ENCODE assay signal across 24 mouse cellular contexts in genomic region chr13:6109018-6109657, GRCm38 (mm10).
DNase-seq lines count a peak whose midpoint lies in the region; ATAC-seq and TF ChIP-seq lines count a peak whose summit lies in the region.
"Had no signal": no experiment of that assay in that cellular context is flagged by ENCODE, and none has a peak within 500 bp of the region (broad histone marks: within the 10 kb centered on the region; RNA-seq: fewer than 3 reads in every experiment).

No protein-coding gene starts in this region.

- H3K27me3 ChIP-seq in C2C12 (ENCODE audit: control insufficient read depth, insufficient read depth, insufficient read length) = no peaks in the 10 kb centered on the region
- no peaks in the 10 kb centered on the region for H3K27me3 ChIP-seq in forebrain, embryonic 16.5 days (replicated peaks; ENCODE audit: control insufficient read depth, insufficient read depth, low read length)
- H3K27me3 ChIP-seq: limb, embryonic 12.5 days; midbrain, embryonic 13.5 days; neural tube, embryonic 12.5 days had no signal

- no peaks in the 10 kb centered on the region for H3K9me3 ChIP-seq in forebrain, embryonic 16.5 days (ENCODE audit: control insufficient read depth, low read length)
- H3K9me3 ChIP-seq: heart, embryonic 10.5 days; limb, embryonic 12.5 days; megakaryocyte, embryonic 14.5 days; midbrain, embryonic 13.5 days; neural tube, embryonic 12.5 days had no signal

- H3K4me1 ChIP-seq in forebrain, embryonic 16.5 days (replicated peaks; ENCODE audit: control insufficient read depth, insufficient read depth, low read length) = no peaks in the 10 kb centered on the region
- H3K4me1 ChIP-seq: heart, embryonic 10.5 days; limb, embryonic 12.5 days; midbrain, embryonic 13.5 days; neural tube, embryonic 12.5 days had no signal

- peak overlapping the region; percentile 30 for H3ac ChIP-seq in C2C12 (ENCODE audit: control insufficient read depth, insufficient read length, low read depth)

- ATAC-seq in granulocyte monocyte progenitor cell, adult 5-6 weeks (replicated peaks; ENCODE audit: poor library complexity, severe bottlenecking) = peak; percentile 81
- no peak for ATAC-seq in forebrain, embryonic 16.5 days
- ATAC-seq: inflammation-experienced regulatory T-cells, adult 6 months; liver, postnatal 0 days; midbrain, embryonic 13.5 days had no signal

- peak; percentile 69 for DNase-seq in 3T3-L1 (ENCODE audit: low read depth, low spot score)
- peak; percentile 47 for DNase-seq in large intestine, adult 2 months (ENCODE audit: low read depth, low spot score)
- no peak for DNase-seq in cerebellum, adult 11-12 months
- DNase-seq in kidney, postnatal 36 days = no peak
- DNase-seq: adrenal gland, postnatal 25 days; cerebellum, adult 9-11 months; heart, postnatal 36 days; kidney, postnatal 4 days; liver, postnatal 0 days; lung, postnatal 10 days; thymus, adult 2 months; thymus, postnatal 4 days had no signal

- no peaks in the 10 kb centered on the region for H3K36me3 ChIP-seq in C2C12 (ENCODE audit: control insufficient read depth, insufficient read depth)
- no peaks in the 10 kb centered on the region for H3K36me3 ChIP-seq in forebrain, embryonic 16.5 days (ENCODE audit: control insufficient read depth, insufficient read depth)
- H3K36me3 ChIP-seq: heart, embryonic 10.5 days; limb, embryonic 12.5 days; midbrain, embryonic 13.5 days; neural tube, embryonic 12.5 days had no signal

- no peak overlapping the region for H3K9ac ChIP-seq in forebrain, embryonic 16.5 days (replicated peaks; ENCODE audit: low read depth, low read length)
- H3K9ac ChIP-seq: hindbrain, embryonic 14.5 days; limb, embryonic 12.5 days; liver, postnatal 0 days; midbrain, embryonic 13.5 days; neural tube, embryonic 12.5 days had no signal

- TF ChIP-seq CTCF in C2C12 (IDR thresholded peaks at IDR 0.05; ENCODE audit: control insufficient read depth, insufficient read depth, insufficient read length) = no peak

- H3K4me2 ChIP-seq in forebrain, embryonic 16.5 days (ENCODE audit: low read length) = no peak overlapping the region
- H3K4me2 ChIP-seq: hindbrain, embryonic 14.5 days; limb, embryonic 12.5 days; liver, embryonic 11.5 days; midbrain, embryonic 13.5 days; neural tube, embryonic 12.5 days had no signal

- 30% methylated on average over 7 of the region's 7 CpGs for WGBS in large intestine, adult 2 months
- 91% methylated on average over 7 of the region's 7 CpGs for WGBS in forebrain, embryonic 16.5 days

- no peak overlapping the region for H3K4me3 ChIP-seq in C2C12 (ENCODE audit: insufficient read depth, poor library complexity, severe bottlenecking)
- H3K4me3 ChIP-seq in forebrain, embryonic 16.5 days (replicated peaks; ENCODE audit: low read length) = no peak overlapping the region
- H3K4me3 ChIP-seq: heart, embryonic 10.5 days; limb, embryonic 12.5 days; megakaryocyte, embryonic 14.5 days; midbrain, embryonic 13.5 days; neural tube, embryonic 12.5 days had no signal

- no peaks in the 10 kb centered on the region for H3K79me2 ChIP-seq in C2C12 (ENCODE audit: control insufficient read depth, insufficient read depth)

- H3K27ac ChIP-seq in forebrain, embryonic 16.5 days (ENCODE audit: low read length) = no peak overlapping the region
- H3K27ac ChIP-seq: heart, embryonic 10.5 days; hindbrain, embryonic 14.5 days; limb, embryonic 12.5 days; midbrain, embryonic 13.5 days; neural tube, embryonic 12.5 days; stomach, postnatal 0 days had no signal

- H3K79me3 ChIP-seq in C2C12 (ENCODE audit: low read depth) = no peaks in the 10 kb centered on the region

TF ChIP-seq in C2C12, 6 proteins besides CTCF, POLR2A, EP300 and RAD21:
- peak; percentile 38 for TF ChIP-seq MYOD1 (IDR thresholded peaks at IDR 0.05; ENCODE audit: control insufficient read depth, insufficient read length, low read depth)
- TF ChIP-seq USF1 (IDR thresholded peaks at IDR 0.05; ENCODE audit: low read depth) = no peak
- peak; percentile 2 for TF ChIP-seq CEBPB (IDR thresholded peaks at IDR 0.05; ENCODE audit: low read depth)
- no peak for TF ChIP-seq MYOG (IDR thresholded peaks at IDR 0.05; ENCODE audit: control insufficient read depth, extremely low read depth, insufficient read length)
- TF ChIP-seq MAX (IDR thresholded peaks at IDR 0.05) = no peak
- TF ChIP-seq FOSL1 (IDR thresholded peaks at IDR 0.05; ENCODE audit: insufficient read depth, low read length, poor library complexity, severe bottlenecking) = no peak

Comparison
In these comparisons a context has a peak if more than half of its experiments do, and no peak if none do; other contexts are left out.
1. DNase-seq: peak in 3T3-L1 (single experiment) and large intestine, adult 2 months (single experiment); none in cerebellum, adult 11-12 months (single experiment) and kidney, postnatal 36 days (0 of 2).